Mouse (Mus musculus): Measurements from ENCODE around the gene Cfl1. TPM values are rescaled to one million over a fixed set of nuclear protein-coding genes. Genes with fewer than 3 reads are reported as not detected.
A peak's percentile ranks its signal among the peaks of the same experiment; 100 is the strongest.
"Not testable (repeated sequence)": the region's sequence is repeated elsewhere in the genome, so short reads cannot be mapped to it uniquely, and the experiment has no call there.

The Cfl1 gene
- polyA plus RNA-seq, 1 experiment from 2014 or later = 2,700 TPM

DNA sequence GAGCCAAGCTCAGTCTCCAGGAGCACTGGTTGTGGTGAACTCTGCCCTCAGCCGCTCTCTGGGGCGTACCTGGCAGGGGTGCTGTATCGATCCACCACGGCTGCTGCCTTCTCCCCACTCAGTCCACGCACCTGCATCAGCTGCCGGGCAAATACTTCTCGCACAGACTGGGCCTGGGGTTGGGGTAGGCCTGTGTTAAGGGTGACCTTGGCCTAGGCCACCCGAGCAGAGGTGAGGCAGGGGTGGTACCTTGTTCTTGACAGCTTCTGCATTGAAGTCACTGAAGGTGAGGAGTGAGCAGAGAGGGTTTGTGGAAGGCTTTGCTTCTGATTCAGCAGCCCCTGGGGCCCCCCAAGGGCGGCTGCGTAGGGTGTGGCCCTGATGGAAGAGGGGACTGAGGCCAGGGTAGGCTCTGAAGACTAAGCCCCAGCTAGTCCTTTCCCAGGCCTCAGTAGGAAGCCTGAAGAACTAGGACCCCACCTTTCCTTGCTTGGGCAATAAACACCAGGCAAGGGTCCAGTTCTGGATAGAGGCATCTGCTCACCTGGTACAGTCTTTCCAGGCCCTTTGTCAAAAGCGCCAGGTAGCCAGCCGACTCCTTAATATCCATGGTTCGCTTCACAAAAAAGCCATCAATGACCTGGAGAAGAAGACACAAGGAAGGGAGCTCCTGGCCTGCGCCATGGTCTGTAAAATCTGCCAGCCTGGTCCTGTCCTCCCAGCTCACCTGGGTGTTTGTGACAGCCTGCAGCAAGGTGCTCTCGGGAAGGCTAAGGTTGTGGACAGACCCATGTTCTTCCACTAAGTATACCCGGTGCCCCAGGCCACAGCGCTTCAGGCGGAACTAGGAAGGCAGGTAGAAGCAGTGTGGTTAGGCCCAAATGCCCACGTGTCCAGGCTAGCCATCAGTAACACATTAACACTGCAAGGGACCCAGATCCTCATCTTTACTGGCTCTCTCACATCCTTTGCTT is 6.6 kb upstream of the Cfl1 start:
- ATAC-seq (ENCODE audit: insufficient number of reproducible peaks, insufficient read depth, low FRiP score, low TSS enrichment, low read depth) = no peak
- H3K9me3 ChIP-seq = no peaks in the 10 kb centered on the region
- no peak overlapping the region for H3K4me2 ChIP-seq
- H3K4me3 ChIP-seq = no peak overlapping the region
- H3K36me3 ChIP-seq = peaks cover 78% of the 10 kb centered on the region
- H3K4me1 ChIP-seq = peaks cover 20% of the 10 kb centered on the region
- H3K27ac ChIP-seq = no peak overlapping the region
- H3K27me3 ChIP-seq = no peaks in the 10 kb centered on the region
- H3K9ac ChIP-seq = no peak overlapping the region
- WGBS = 92% methylated on average over 19 of the region's 19 CpGs

GRCm38 (mm10) chr19:5484496-5484895 is 5.8 kb upstream of the Cfl1 start:
- no peaks in the 10 kb centered on the region for H3K9me3 ChIP-seq
- H3K27ac ChIP-seq = no peak overlapping the region
- peaks cover 70% of the 10 kb centered on the region for H3K36me3 ChIP-seq
- no peak for ATAC-seq (ENCODE audit: insufficient number of reproducible peaks, insufficient read depth, low FRiP score, low TSS enrichment, low read depth)
- H3K4me1 ChIP-seq = peaks cover 22% of the 10 kb centered on the region
- H3K4me3 ChIP-seq = no peak overlapping the region
- no peak overlapping the region for H3K9ac ChIP-seq
- no peaks in the 10 kb centered on the region for H3K27me3 ChIP-seq
- H3K4me2 ChIP-seq = no peak overlapping the region
- WGBS = 88% methylated on average over 5 of the region's 5 CpGs

- H3K27me3 ChIP-seq = no peaks in the 10 kb centered on the region
- H3K4me1 ChIP-seq = peaks cover 26% of the 10 kb centered on the region
- WGBS = 95% methylated on average over 8 of the region's 8 CpGs
- peaks cover 61% of the 10 kb centered on the region for H3K36me3 ChIP-seq
- no peaks in the 10 kb centered on the region for H3K9me3 ChIP-seq
- ATAC-seq (ENCODE audit: insufficient number of reproducible peaks, insufficient read depth, low FRiP score, low TSS enrichment, low read depth) = no peak
- H3K27ac ChIP-seq = no peak overlapping the region
- no peak overlapping the region for H3K4me2 ChIP-seq
- H3K9ac ChIP-seq = peak overlapping the region; percentile 32; the same call in 1 of the 2 replicates
- H3K4me3 ChIP-seq = no peak overlapping the region
Observed at GRCm38 (mm10) chr19:5485371-5485770, 4.9 kb upstream of the Cfl1 start.

GRCm38 (mm10) chr19:5485821-5486220 is 4.4 kb upstream of the Cfl1 start:
- H3K27ac ChIP-seq = no peak overlapping the region
- 90% methylated on average over 7 of the region's 7 CpGs for WGBS
- 0 out of 2 replicates have a peak overlapping the region, but pooled peaks have one; percentile 83 for H3K4me2 ChIP-seq
- peaks cover 57% of the 10 kb centered on the region for H3K36me3 ChIP-seq
- H3K9ac ChIP-seq = peak overlapping the region; percentile 32; the same call in 1 of the 2 replicates
- peaks cover 26% of the 10 kb centered on the region for H3K4me1 ChIP-seq
- no peaks in the 10 kb centered on the region for H3K9me3 ChIP-seq
- no peak overlapping the region for H3K4me3 ChIP-seq
- H3K27me3 ChIP-seq = no peaks in the 10 kb centered on the region
- ATAC-seq (ENCODE audit: insufficient number of reproducible peaks, insufficient read depth, low FRiP score, low TSS enrichment, low read depth) = no peak

DNA sequence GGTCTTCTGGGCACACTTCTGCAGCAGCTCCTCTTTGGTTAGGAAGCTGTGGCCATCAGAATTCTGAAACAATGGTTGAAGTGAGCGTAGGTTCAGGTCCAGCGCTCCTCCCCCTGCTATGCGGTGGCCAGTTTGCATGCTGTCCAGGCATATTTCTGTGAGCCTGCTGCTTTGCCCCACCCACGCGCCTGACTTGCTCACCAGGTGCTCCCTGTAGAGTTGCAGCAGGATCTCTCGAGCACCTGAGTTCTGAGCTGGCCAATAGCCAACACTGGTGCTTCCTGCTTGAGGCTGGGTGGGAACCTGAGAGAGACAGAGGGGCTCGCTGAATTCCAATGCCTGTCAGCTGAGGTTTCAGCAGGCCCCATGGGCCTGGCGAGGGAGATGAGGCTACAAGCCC is 4.0 kb upstream of the Cfl1 start:
- Histone ChIP-seq H3K9ac (peak overlapping the region; percentile 76), H3K4me2 (0 out of 2 replicates have a peak overlapping the region, but pooled peaks have one; percentile 83)

DNA sequence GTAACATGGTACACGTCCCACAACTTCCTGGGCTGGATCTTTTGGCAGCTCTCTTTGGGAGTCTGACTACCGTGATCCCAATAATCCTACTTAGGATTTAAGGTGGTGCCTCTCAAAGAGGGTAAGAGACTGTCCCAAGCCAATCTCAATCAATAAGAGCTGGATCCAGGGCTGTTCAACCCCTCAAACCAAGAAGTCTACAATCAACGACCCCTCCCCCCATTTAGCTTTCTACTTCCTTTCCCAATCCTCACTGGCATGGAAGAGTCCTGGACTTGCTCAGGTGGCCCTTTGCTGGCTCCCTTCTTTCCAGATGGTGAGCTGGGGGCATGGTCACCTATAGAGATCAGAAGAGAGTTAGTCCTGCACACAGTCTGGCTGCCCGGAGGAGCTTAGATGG is 3.5 kb upstream of the Cfl1 start:
- H3K4me2 ChIP-seq = peak overlapping the region; percentile 83
- H3K27ac ChIP-seq = 0 out of 2 replicates have a peak overlapping the region, but pooled peaks have one; percentile 7
- no peaks in the 10 kb centered on the region for H3K9me3 ChIP-seq
- H3K36me3 ChIP-seq = peaks cover 47% of the 10 kb centered on the region
- 84% methylated on average over 4 of the region's 4 CpGs for WGBS
- no peak for ATAC-seq (ENCODE audit: insufficient number of reproducible peaks, insufficient read depth, low FRiP score, low TSS enrichment, low read depth)
- peak overlapping the region; percentile 56 for H3K4me3 ChIP-seq
- peak overlapping the region; percentile 76 for H3K9ac ChIP-seq
- no peaks in the 10 kb centered on the region for H3K27me3 ChIP-seq
- H3K4me1 ChIP-seq = peaks cover 28% of the 10 kb centered on the region

More for the DNA sequence above, 4.0 kb upstream of the Cfl1 start:
- peak overlapping the region; percentile 56; the same call in 1 of the 2 replicates for H3K4me3 ChIP-seq
- H3K36me3 ChIP-seq = peaks cover 52% of the 10 kb centered on the region
- peak overlapping the region; percentile 7; the same call in 1 of the 2 replicates for H3K27ac ChIP-seq
- H3K4me1 ChIP-seq = peaks cover 26% of the 10 kb centered on the region
- WGBS = 83% methylated on average over 8 of the region's 8 CpGs
- no peak for ATAC-seq (ENCODE audit: insufficient number of reproducible peaks, insufficient read depth, low FRiP score, low TSS enrichment, low read depth)
- H3K27me3 ChIP-seq = no peaks in the 10 kb centered on the region
- H3K9me3 ChIP-seq = no peaks in the 10 kb centered on the region

GRCm38 (mm10) chr19:5487768-5488550 is 2.3 kb upstream of the Cfl1 start, which contains the start of gene Mus81:
TSS of gene Mus81 (minus strand) at chr19:5488402.
- Histone ChIP-seq H3K4me3 (peak within 1 kb of the TSS; percentile 56), H3K4me2 (peak within 1 kb of the TSS; percentile 83), H3K4me1 (peaks cover 38% of the 10 kb centered on the region), H3K9me3 (no peaks in the 10 kb centered on the region), H3K9ac (peak within 1 kb of the TSS; percentile 76), H3K27ac (peak within 1 kb of the TSS; percentile 99), H3K36me3 (peaks cover 43% of the 10 kb centered on the region), H3K27me3 (no peaks in the 10 kb centered on the region)
- WGBS = under 1% methylated on average over 39 of the region's 39 CpGs
- peak; percentile 64 for ATAC-seq (ENCODE audit: insufficient number of reproducible peaks, insufficient read depth, low FRiP score, low TSS enrichment, low read depth)

- peaks cover 43% of the 10 kb centered on the region for H3K36me3 ChIP-seq
- under 1% methylated on average over 26 of the region's 26 CpGs for WGBS
- peaks cover 38% of the 10 kb centered on the region for H3K4me1 ChIP-seq
- H3K27me3 ChIP-seq = no peaks in the 10 kb centered on the region
- peak; percentile 83 for ATAC-seq (ENCODE audit: insufficient number of reproducible peaks, insufficient read depth, low FRiP score, low TSS enrichment, low read depth)
- H3K4me2 ChIP-seq = peak overlapping the region; percentile 83
- H3K27ac ChIP-seq = peak overlapping the region; percentile 99
- H3K9ac ChIP-seq = peak overlapping the region; percentile 76
- peak overlapping the region; percentile 56 for H3K4me3 ChIP-seq
- H3K9me3 ChIP-seq = no peaks in the 10 kb centered on the region
Observed at GRCm38 (mm10) chr19:5488878-5489571, 1.2 kb upstream of the Cfl1 start.

GRCm38 (mm10) chr19:5489721-5490120 is 534 bp upstream of the Cfl1 start:
- not testable (repeated sequence) for H3K9ac ChIP-seq; H3K27me3 ChIP-seq; H3K9me3 ChIP-seq; ATAC-seq (ENCODE audit: insufficient number of reproducible peaks, insufficient read depth, low FRiP score, low TSS enrichment, low read depth)
- Histone ChIP-seq H3K4me2 (peak overlapping the region; percentile 83), H3K4me1 (peaks cover 38% of the 10 kb centered on the region), H3K4me3 (peak overlapping the region; percentile 99), H3K36me3 (peaks cover 43% of the 10 kb centered on the region), H3K27ac (peak overlapping the region; percentile 99)
- WGBS = 49% methylated on average over 10 of the region's 10 CpGs

GRCm38 (mm10) chr19:5490898-5491708 is 848 bp downstream of the Cfl1 start:
- Histone ChIP-seq H3K4me2 (peak overlapping the region; percentile 83), H3K27me3 (no peaks in the 10 kb centered on the region), H3K4me1 (peaks cover 36% of the 10 kb centered on the region), H3K36me3 (peaks cover 42% of the 10 kb centered on the region), H3K4me3 (peak overlapping the region; percentile 99), H3K27ac (peak overlapping the region; percentile 99), H3K9me3 (no peaks in the 10 kb centered on the region), H3K9ac (peak overlapping the region; percentile 97)
- no peak for ATAC-seq (ENCODE audit: insufficient number of reproducible peaks, insufficient read depth, low FRiP score, low TSS enrichment, low read depth)
- under 1% methylated on average over 59 of the region's 59 CpGs for WGBS
